Mouse (Mus musculus): ENCODE results near the gene Zmym5.
"Not testable (repeated sequence)": the region's sequence is repeated elsewhere in the genome, so short reads cannot be mapped to it uniquely, and the experiment has no call there.

Zmym5 gene

DNA sequence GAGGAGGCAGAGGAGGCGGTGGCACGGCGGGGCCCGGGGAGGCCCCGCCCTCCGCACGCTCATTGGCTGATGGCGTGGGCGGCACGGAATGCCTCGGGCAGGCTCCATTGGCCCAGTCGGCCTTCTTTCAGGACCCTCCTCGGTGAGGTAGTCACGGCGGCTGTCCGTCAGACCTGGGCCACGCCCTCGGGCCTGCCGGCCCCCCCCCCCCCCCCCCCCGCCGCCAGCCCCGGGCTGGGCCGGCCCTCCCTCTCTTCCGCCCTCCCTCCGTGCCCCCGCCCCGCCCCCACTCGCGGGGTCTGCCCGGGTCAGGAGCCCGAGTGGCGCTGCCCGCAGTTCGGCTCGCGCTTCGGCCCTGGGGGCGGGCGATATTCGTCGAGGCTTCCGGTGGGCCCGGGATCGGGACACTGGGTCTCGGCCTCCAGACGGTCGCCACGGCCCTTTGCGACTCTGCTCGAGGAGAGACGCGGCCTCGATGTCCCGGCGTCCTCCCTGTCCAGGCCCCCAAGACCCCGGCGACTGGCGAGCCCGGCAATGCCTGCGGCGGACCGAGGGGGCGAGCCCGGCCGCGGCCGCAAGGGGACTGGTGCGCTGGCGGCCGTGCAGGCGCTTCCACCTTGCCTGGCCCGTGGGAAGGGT, at the start of gene Zmym5:
Gene Zmym5, minus strand, starts transcription at position 16 of the 639 bp plus-strand sequence.
- DNase-seq (ENCODE audit: low spot score) = peak; percentile 90

DNA sequence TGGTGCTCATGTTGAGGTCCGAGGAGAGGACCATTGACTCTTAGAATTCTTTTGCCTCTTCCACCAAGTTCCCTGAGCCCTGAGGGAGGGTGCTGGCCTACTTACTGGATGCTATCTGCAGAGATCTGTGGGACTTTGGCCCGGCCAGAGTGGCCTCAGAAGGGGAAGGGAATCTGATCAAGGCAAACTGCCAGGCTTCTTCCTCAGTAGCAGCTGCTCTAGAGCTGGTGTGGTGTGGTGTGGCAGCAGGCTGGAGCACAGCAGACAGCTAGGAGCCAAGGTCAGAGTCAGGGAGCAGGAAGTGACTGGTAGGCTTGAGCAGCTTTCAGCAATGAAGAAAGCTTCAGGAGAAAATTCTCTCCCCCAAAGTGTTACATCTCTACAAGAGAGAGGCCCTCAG, 38.2 kb upstream of the Zmym5 start:
- DNase-seq (ENCODE audit: low spot score) = no peak

DNA sequence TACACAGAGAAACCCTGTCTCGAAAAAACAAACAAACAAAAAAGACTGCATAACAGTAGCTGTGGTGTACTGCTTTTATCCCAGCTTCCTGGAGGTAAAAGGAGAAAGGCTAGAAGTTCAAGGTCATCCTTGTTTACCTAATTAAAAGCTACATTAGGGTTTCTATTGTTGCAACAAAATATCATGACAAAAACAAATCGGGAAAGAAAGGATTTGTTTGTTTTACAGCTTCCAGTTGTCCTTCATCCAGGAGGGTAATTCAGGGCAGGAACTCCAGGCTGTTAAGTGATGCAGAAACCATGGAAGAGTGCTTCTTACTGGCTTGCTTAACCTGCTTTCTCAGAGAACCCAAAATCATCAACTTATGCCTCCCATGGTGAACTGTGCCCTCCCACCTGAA, 36.8 kb upstream of the Zmym5 start:
- no peak for DNase-seq (ENCODE audit: low spot score)

DNA sequence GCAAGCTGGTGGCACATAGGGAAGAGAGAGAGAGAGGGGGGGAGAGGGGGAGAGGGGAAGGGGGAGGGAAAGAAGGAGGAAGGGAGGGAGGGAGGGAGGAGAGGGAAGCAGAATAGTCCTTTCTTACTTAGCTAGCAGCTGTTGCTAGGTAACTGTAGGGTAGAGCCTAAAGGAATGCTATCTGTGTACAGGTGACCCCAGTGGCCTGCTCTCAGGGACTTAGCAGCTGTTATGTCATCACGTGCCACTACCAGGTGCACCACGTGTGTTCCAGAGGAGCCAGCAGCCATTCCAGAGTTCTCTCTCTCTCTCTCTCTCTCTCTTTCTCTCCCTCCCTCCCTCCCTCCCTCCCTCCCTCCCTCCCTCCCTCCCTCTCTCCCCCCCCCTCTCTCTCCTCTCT, 33.0 kb upstream of the Zmym5 start:
- no peak for DNase-seq (ENCODE audit: low spot score)

DNA sequence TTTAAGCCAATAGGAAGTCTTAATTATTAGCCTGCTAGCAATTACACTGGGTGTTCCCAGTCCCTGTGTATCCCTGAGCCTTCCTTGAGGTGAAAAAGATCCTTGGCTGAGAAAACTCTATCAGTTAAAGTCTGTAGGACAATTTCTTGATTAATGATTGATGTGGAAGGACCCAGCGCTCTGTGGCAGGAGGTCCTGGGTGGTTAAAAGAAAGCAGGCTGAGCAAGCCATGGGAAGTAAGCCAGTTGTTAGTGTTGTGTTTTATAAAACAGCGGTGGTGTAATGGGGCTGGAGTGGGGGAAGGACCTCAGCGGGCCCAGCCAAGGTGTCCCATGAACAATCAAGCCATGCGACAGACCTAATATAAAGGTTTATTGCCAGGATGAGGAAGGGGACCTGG, 32.5 kb upstream of the Zmym5 start:
- no peak for DNase-seq (ENCODE audit: low spot score)

DNA sequence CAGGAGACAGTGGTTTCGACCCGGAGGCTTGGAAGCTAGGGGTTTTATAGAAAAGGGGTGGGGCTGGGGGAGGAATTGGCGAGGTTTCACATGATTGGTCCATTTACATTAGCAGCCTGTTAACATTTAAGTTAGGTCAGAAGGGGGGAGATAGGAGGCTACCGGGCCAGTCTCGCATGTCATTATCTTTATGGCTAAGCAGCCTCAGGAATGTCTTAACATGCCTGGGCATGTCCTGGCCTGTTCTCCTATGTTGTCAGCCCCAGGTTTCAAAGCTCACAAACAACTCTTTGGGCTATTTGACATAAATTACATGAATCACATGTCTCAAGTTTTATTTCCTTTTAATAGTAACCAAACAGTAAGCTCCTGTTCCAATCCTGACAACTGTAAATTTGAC, 23.1 kb upstream of the Zmym5 start:
- DNase-seq (ENCODE audit: low spot score) = not testable (repeated sequence)

DNA sequence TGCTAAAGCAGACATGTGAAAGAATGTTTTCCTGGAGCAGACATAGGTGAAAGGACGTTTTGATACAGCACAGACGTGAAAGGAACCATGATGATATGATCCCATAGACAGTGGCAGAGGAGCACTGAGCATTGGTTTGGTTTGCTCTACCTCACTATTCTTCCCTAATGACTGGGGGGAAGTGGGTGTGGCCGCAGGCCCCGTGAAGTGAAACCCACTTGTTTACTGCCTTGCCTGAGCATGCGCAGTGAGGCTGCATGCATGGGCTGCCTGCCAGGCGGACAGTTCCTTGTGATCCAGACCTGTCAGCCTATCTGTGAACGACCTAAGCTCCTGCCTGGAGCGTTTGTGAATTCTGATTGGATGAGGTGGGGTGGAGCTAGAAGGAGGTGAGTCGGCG, 21.7 kb upstream of the Zmym5 start:
- DNase-seq (ENCODE audit: low spot score) = peak; percentile 3

DNA sequence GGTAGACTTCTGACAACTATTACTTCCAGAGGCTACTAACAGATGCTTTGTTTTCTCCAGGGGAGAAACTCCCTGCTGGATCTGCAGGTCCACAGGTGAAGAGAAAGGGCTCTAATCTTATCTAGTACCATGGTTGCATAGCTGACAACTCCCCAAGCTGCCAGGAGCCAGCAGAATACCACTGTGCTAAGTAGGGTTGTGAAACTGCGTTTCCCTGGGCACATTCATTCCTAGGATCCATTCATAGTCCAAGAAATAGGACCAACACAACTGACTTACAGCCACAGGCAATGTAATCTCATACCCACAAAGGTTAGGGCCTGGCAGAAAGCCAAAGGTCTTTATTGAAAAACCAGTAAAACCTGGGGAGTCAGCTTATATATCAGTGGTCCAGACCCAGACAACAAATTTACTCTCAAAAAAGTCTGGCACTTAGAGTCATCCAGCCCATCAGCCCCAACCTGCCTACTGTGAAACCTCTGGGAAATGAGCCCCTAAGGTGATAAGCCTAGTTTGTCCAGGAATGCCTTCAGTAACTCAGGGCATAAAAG, 21.1 kb upstream of the Zmym5 start:
- no peak for DNase-seq (ENCODE audit: low spot score)

DNA sequence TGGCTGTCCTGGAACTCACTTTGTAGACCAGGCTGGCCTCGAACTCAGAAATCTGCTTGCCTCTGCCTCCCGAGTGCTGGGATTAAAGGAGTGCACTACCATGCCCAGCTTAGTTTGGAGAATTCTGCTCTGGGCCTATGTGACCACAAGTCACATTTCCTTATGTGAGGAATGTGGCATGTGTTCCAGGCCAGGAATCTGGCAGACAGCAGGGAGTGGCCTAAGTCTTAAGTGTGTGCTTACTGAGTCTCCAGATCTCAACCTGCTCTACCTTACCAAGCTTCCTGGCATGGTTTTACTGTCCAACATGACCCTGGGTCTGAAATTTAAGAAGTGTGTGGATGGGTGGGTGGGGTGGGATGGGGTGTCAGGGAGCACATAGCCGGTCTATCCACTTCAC, 20.6 kb upstream of the Zmym5 start:
- no peak for DNase-seq (ENCODE audit: low spot score)

DNA sequence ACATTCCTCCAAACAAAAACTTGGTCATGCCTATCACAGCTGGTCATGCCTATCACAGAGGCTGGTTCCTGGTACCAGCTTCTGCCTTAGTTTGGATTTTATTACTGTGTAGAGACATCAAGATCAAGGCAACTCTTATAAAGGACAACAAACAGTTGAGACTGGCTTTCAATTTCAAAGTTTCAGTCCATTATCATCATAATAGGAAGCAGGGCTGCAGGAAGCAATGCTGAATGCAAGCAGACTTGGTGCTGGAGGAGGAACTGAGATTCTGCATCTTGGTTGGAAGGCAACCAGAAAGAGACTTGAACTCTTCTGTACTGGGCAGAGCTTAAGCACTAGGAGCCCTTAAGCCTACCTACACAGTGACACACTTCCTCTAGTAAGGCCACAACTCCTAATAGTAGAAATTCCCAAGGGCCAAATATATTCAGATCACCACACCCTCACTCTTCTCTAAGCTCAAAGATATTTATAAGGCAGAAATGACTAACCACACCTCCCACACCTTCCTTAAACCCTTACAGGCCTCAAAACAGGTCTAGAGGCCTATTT, 19.1 kb upstream of the Zmym5 start:
- DNase-seq (ENCODE audit: low spot score) = no peak

DNA sequence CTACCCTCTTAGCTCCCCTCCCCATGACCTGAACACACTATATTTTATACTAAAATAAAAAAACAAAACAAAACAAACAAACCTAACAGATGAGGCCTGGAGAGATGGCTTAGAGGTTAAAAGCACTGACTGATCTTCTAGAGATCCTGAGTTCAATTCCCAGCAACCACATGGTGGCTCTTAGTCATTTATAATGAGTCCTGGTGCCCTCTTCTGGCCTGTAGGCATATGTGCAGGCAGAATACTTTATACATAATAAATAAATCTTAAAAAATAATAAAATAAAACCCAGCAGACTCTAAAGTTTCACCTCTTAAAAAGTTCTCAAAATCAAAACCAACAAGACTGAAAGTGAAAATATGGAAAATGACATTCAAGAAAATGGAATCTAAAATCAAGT, 13.0 kb upstream of the Zmym5 start:
- peak; percentile 23 for DNase-seq (ENCODE audit: low spot score)

DNA sequence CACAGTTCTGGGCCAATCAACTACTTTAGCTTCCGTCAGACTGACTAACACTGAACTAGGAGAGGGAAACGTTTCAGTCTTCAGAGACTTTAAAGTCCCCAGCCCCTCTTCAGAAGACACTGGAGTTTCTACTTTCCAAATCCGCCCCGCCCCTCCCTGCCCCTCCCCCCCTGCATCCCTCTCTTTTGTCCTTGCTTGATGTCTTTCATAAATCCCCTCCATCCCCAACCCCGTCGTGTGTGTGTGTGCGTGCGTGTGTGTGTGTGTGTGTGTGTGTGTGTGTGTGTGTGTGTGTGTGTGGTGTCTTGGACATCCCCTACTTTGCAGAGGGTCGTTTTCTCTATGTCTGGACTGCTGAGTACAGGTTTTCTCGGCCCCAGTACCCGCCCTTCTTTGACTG, 6.1 kb upstream of the Zmym5 start:
- no peak for DNase-seq (ENCODE audit: low spot score)

DNA sequence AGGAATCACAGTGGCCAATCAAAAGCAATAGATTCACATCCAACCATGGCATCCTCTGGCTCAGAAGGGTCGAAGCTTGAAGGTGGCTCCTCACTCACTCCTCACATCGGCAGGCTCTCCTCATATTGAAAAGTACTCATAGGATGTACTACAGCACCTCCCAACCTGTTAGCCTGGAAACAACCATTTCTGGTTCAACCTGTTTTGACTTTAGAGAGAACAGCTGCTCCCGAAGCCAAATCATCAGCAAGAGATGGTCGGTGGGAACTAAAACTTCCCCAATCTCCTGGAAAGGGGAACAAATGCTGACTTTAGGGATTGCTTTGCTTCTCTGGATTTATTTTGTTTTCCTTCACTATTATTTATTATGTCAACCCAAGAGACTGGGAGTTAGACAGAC, 5.6 kb upstream of the Zmym5 start:
- DNase-seq (ENCODE audit: low spot score) = no peak

DNA sequence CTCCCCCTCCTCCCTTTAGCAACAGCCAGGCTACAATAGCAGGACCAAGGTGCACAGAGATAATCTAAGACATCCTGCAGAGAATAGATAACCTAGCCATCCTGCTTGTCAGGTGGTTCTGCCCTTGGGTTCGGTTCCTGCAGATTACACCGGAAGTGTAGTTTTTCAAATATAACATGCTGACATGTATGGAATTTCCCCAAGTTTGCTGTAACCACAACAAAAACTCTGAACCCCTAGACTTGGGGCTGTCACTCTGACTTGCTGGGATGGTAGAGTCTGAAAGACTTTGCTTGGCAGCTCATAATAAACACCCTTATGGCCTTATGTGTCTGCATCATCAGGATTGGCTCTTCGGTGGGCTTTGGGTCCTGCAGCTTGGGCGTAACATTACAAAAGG, 5.0 kb upstream of the Zmym5 start:
- peak; percentile 20 for DNase-seq (ENCODE audit: low spot score)

DNA sequence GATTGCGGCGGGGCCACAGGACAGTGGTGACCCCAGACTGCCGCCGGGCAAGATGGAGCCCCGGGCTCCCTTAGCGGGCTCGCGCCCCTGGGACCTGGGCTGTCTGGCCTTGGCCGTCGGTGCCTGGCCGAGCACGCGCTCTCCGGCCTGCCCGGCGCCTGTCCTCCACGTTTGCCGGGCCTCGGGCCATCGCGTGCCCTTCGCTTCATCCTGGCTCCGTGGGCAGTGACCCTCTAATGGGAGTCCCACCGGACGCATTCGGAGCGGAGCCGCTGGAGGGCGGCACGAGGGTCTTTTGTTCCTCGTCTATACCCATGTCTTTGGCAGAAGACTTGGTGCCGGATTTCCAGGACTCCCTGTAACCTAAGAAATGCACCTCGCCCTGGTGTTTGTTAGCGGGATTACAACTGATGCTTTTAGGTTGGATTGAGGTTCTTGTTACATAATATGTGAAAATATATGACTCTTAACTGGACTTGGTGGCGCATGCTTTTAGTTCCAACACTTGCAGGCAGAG, 1.1 kb upstream of the Zmym5 start:
- DNase-seq (ENCODE audit: low spot score) = peak; percentile 86

DNA sequence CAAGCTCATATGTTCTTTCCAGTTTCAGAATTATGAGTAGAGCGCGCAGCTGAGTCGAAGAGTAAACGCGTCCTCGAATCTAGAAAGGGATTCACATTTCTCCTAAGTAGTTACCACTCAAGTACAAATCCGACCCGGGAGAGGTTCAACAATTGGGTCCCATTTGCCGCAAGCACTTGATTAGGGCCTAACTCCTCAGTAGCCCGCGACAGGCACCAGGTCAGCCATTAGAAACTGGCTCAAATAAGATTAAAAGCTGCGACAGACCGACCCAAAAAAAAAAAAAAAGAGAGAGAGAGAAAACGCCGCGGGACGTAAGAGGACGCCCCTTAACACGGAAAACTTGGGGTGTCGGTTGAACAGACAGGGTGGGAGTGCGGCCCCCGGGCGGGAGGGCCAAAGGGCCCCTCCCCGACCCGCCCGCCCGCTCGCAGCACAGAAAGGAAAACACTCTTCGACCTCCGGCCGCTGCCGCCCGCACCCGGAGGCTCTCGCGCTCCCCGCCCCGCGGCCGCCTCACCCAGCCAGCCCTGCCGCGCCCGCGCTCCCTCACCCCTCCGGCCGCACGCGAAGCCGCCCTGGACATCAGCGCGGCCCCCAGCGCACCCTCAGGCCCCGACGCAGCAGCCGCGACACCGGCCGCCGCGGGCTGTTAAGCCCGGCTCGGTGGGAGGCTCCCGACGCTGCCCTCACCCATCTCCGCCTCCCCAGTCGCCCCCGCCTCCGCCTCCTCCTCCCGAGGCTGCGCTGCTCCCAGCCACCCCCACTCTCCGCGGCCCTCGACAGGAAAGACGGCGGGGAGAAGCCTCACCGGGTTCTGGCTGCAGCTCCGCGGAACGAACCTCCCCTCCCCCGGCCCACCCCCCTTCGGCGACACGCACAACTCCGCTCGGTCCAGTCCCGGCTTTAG, 480 bp downstream of the Zmym5 start:
- peak; percentile 21 for DNase-seq (ENCODE audit: low spot score)

DNA sequence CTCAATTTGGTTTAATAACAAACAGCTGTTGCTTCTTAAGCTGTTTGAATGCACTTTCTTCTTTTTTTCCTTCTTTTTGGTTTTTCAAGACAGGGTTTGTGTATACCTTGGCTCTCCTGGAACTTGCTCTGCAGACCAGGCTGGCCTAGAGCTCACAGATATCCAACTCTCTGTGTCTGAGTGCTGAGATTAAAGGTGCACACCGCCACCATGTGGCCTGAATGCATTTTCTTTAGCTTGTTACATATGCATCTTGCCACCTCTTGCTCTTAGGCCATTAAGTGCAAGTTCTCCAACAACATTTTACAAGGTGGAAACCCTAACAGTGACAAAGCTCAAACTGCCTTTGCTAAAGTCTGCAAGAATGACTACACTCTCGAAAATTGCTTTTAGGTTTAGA, 18.3 kb downstream of the Zmym5 start:
- peak; percentile 47 for DNase-seq (ENCODE audit: low spot score)

DNA sequence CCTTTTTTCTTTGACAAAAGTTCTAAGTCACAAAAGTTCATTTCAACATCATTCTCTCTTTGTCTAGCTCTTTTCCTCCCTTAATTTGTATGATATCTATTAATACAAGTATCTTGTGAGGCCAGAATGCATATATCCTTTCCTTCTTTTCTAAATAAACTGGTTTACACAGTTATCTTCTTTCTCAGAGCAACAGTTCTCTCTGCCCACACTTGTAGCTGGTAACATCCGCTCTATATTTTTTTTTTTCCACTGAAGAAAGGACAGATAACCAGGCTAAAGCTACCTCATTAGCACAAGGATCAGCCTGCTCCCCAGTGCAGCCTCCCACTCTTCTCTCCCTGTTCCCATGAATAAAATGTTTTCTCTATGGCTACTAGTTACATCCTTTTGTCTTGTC, 26.9 kb downstream of the Zmym5 start:
- no peak for DNase-seq (ENCODE audit: low spot score)

DNA sequence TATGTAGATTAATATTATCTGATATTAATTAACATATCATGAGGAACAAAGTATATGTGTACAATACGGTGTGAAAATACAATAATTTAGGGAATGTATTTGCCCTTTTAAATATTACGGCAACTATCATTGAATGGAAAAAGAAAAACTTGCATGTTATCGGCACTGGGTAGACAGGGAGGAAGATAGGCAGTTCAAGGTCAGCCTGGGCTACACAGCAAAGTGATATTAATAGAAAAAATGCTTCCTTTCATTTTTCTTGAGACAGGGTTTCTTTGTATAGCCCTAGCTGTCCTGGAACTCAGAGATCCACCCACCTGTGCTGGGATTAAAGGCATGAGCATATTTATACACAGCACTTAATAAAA, 32.6 kb downstream of the Zmym5 start:
- no peak for DNase-seq (ENCODE audit: low spot score)

DNA sequence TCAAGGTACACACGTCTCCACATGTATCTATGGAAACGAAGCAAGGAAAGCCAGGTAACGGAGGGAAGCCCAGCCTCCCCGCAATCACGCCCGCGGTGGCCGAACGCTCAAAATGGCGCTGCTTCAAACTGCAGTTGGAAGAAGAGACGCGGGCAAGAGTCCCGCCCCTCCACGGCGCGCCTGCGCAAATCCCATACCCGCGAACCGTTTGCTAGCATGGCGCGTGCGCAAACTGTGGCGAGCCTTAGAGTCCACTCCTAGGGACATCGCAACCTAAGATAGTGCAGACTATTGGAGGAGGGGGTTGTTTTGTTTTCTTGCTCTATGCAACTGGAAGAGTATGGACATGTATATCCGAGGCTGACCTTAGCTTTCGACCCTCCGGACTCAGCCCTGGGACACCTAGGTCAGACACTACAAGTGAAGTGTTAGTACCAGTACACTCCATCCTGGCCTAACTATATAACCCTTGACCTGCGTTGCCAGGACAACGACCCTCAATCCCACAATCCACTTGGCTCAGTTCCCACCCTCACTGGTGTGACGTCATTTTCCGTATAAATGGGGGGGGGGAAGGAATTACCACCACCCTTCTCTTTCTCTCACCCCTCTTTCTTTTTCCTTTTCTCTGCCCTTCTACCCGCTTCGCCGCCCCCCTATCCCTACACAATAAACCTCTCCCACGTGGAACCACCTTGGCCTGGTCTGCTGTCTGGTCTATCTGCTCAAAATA, 33.1 kb downstream of the Zmym5 start, which contains the start of gene Pspc1:
Gene Pspc1, minus strand, starts transcription at position 117 of the 733 bp plus-strand sequence.
- DNase-seq (ENCODE audit: low spot score) = peak; percentile 93

DNA sequence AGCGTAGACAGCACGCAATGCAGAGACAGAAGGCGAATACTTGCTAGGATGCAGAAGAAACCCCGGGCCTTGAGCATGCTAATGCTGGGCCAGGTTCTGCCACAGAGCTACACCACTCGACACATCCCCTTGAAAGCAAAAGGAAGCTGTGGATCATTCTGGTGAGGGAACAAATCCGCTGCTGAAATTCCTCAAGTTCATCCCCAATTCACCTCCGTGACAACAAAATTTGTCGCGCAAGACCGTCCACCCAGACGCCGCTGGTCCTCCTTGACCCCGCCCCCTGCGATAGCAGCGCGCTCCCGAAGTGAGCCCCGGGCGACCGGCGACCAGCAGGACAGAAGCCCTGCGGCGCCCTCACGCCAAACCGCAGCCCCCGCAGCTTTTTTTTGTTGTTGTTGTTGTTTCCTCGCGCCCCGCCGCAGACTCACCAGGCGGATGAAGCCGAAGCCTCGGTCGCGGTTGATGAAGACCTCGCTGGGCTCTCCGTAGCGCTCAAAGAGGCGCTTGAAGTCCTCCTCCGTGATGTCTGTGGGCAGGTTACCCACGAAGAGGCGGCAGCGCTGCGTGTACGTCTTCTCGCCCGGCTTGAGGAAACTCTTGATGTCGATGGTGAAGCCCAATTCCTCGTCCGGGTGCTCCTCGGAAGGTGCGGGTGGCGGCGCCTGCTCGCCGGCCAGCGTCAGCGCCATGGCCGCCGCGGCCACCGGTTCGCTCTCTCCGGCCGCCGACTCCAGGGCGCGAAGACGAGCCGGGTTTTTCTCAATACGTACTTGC, 34.0 kb downstream of the Zmym5 start:
- peak; percentile 35 for DNase-seq (ENCODE audit: low spot score)

Measured in T-cell, adult 2 months (primary cell).